Mouse (Mus musculus) midbrain, embryonic 16.5 days (tissue): Measurements from ENCODE around the gene Ninj2. TPM values are rescaled to one million over a fixed set of nuclear protein-coding genes. Genes with fewer than 3 reads are reported as not detected.
A peak's percentile ranks its signal among the peaks of the same experiment; 100 is the strongest.

Experiments
- ATAC-seq: fragments of 200-750 bp; cut with Nextera tagmentation; 2 replicates; pipeline ENCODE4 v1.8.0; 2017; ENCODE audit warnings: moderate TSS enrichment
- H3K27ac ChIP-seq: fragments of 300-500 bp; sonication (generic); 2 replicates; pipeline ENCODE4 v1.5.1; 2014; ENCODE audit warnings: mild to moderate bottlenecking, low read length, mixed read lengths
- H3K27me3 ChIP-seq: fragments of 300-500 bp; sonication (generic); 2 replicates; pipeline ENCODE4 v1.6.1; 2014; ENCODE audit warnings: low read depth, low read length, mixed read lengths; ENCODE audit not compliant: control insufficient read depth, insufficient read depth
- H3K36me3 ChIP-seq: fragments of 300-500 bp; sonication (generic); 2 replicates; pipeline ENCODE4 v1.6.1; 2014; ENCODE audit warnings: mild to moderate bottlenecking, low read length, moderate library complexity, mixed read lengths; ENCODE audit not compliant: control insufficient read depth, insufficient read depth
- H3K4me1 ChIP-seq: fragments of 300-500 bp; sonication (generic); 2 replicates; pipeline ENCODE4 v1.6.1; 2014; ENCODE audit warnings: mild to moderate bottlenecking, low read length, mixed read lengths; ENCODE audit not compliant: control insufficient read depth, insufficient read depth
- H3K4me2 ChIP-seq: fragments of 300-500 bp; sonication (generic); 2 replicates; pipeline ENCODE4 v1.6.1; 2014; ENCODE audit warnings: mild to moderate bottlenecking, low read length, mixed read lengths
- H3K4me3 ChIP-seq: fragments of 300-500 bp; sonication (generic); 2 replicates; pipeline ENCODE4 v1.5.1; 2014; ENCODE audit warnings: low read depth, mild to moderate bottlenecking, low read length, moderate library complexity, mixed read lengths
- H3K9ac ChIP-seq: fragments of 300-500 bp; sonication (generic); 2 replicates; pipeline ENCODE4 v1.6.1; 2014; ENCODE audit warnings: low read depth, low read length, mixed read lengths
- H3K9me3 ChIP-seq: fragments of 300-500 bp; sonication (generic); replicated peaks from 2 replicates; pipeline ENCODE4 v1.6.1; 2014; ENCODE audit warnings: mild to moderate bottlenecking, low read length, mixed read lengths; ENCODE audit not compliant: control insufficient read depth, poor library complexity, severe bottlenecking
- WGBS: fragments of 180-500 bp; shearing (Covaris S2); extraction: QIAGEN DNeasy Blood & Tissue Kit; methylation state at CpG from one replicate; pipeline ENCODE4 v1.1.7; 2014; 5-methylcytosine and 5-hydroxymethylcytosine counted together
- polyA plus RNA-seq: library from polyadenylated mRNA; unstranded; fragments of >200 nt; fragmentation: Nextera tagmentation; extraction: Ambion mirVana; gene quantifications from 2 replicates; pipeline ENCODE4 v1.2.1, GENCODE M21; 2015

Gene Ninj2
- polyA plus RNA-seq, 1 experiment from 2014 or later, result not detected

- WGBS, result 50% methylated on average over 1 of the region's 1 CpGs
Observed at GRCm38 (mm10) chr6:120103104-120103503, 10.0 kb downstream of the Ninj2 start.

GRCm38 (mm10) chr6:120105055-120105454 is 11.9 kb downstream of the Ninj2 start:
- Histone ChIP-seq H3K36me3 (no peaks in the 10 kb centered on the region), H3K4me1 (no peaks in the 10 kb centered on the region; the same call in 1 of the 2 replicates), H3K9me3 (no peaks in the 10 kb centered on the region; the same call in 1 of the 2 replicates), H3K9ac (no peak overlapping the region), H3K4me2 (no peak overlapping the region), H3K27me3 (no peaks in the 10 kb centered on the region), H3K4me3 (no peak overlapping the region), H3K27ac (no peak overlapping the region)
- ATAC-seq, result no peak

More at GRCm38 (mm10) chr6:120103104-120103503, 10.0 kb downstream of the Ninj2 start:
- H3K9me3 ChIP-seq, result no peaks in the 10 kb centered on the region; the same call in 1 of the 2 replicates
- ATAC-seq, result no peak
- H3K27me3 ChIP-seq, result no peaks in the 10 kb centered on the region
- no peaks in the 10 kb centered on the region for H3K4me1 ChIP-seq
- no peak overlapping the region for H3K4me2 ChIP-seq
- no peak overlapping the region for H3K27ac ChIP-seq
- H3K4me3 ChIP-seq, result no peak overlapping the region
- no peaks in the 10 kb centered on the region for H3K36me3 ChIP-seq
- no peak overlapping the region for H3K9ac ChIP-seq

- no peaks in the 10 kb centered on the region for H3K36me3 ChIP-seq
- H3K9me3 ChIP-seq, result no peaks in the 10 kb centered on the region; the same call in 1 of the 2 replicates
- H3K4me3 ChIP-seq, result no peak overlapping the region
- 80% methylated on average over 5 of the region's 5 CpGs for WGBS
- ATAC-seq, result no peak
- H3K27me3 ChIP-seq, result no peaks in the 10 kb centered on the region
- no peak overlapping the region for H3K27ac ChIP-seq
- no peak overlapping the region for H3K4me2 ChIP-seq
- peaks cover 6% of the 10 kb centered on the region for H3K4me1 ChIP-seq
- H3K9ac ChIP-seq, result no peak overlapping the region
Observed at GRCm38 (mm10) chr6:120107586-120107985, 14.4 kb downstream of the Ninj2 start.

GRCm38 (mm10) chr6:120108061-120108460 is 14.9 kb downstream of the Ninj2 start:
- Histone ChIP-seq H3K4me2 (no peak overlapping the region), H3K4me1 (peaks cover 6% of the 10 kb centered on the region), H3K27ac (no peak overlapping the region), H3K27me3 (no peaks in the 10 kb centered on the region), H3K4me3 (no peak overlapping the region), H3K36me3 (no peaks in the 10 kb centered on the region), H3K9me3 (no peaks in the 10 kb centered on the region; the same call in 1 of the 2 replicates), H3K9ac (no peak overlapping the region)
- ATAC-seq, result no peak
- 81% methylated on average over 6 of the region's 6 CpGs for WGBS

GRCm38 (mm10) chr6:120109173-120109572 is 16.0 kb downstream of the Ninj2 start:
- Histone ChIP-seq H3K4me1 (peaks cover 6% of the 10 kb centered on the region), H3K4me2 (no peak overlapping the region), H3K27ac (no peak overlapping the region), H3K36me3 (no peaks in the 10 kb centered on the region), H3K4me3 (no peak overlapping the region), H3K27me3 (no peaks in the 10 kb centered on the region), H3K9ac (no peak overlapping the region), H3K9me3 (no peaks in the 10 kb centered on the region; the same call in 1 of the 2 replicates)
- no peak for ATAC-seq
- WGBS, result 30% methylated on average over 7 of the region's 7 CpGs

- 77% methylated on average over 5 of the region's 5 CpGs for WGBS
- H3K27me3 ChIP-seq, result no peaks in the 10 kb centered on the region
Observed at GRCm38 (mm10) chr6:120109932-120110331, 16.8 kb downstream of the Ninj2 start.

GRCm38 (mm10) chr6:120110738-120111409 is 17.7 kb downstream of the Ninj2 start:
- Histone ChIP-seq H3K27me3 (no peaks in the 10 kb centered on the region), H3K4me2 (no peak overlapping the region), H3K36me3 (no peaks in the 10 kb centered on the region), H3K9me3 (no peaks in the 10 kb centered on the region; the same call in 1 of the 2 replicates), H3K4me3 (no peak overlapping the region), H3K4me1 (peaks cover 6% of the 10 kb centered on the region), H3K9ac (no peak overlapping the region), H3K27ac (no peak overlapping the region)
- WGBS, result 66% methylated on average over 7 of the region's 7 CpGs
- ATAC-seq, result no peak

More at GRCm38 (mm10) chr6:120109932-120110331, 16.8 kb downstream of the Ninj2 start:
- no peaks in the 10 kb centered on the region for H3K36me3 ChIP-seq
- no peaks in the 10 kb centered on the region; the same call in 1 of the 2 replicates for H3K9me3 ChIP-seq
- no peak for ATAC-seq
- H3K9ac ChIP-seq, result no peak overlapping the region
- no peak overlapping the region for H3K27ac ChIP-seq
- peaks cover 6% of the 10 kb centered on the region for H3K4me1 ChIP-seq
- H3K4me2 ChIP-seq, result no peak overlapping the region
- no peak overlapping the region for H3K4me3 ChIP-seq

- H3K4me2 ChIP-seq, result no peak overlapping the region
- H3K9me3 ChIP-seq, result no peaks in the 10 kb centered on the region; the same call in 1 of the 2 replicates
- H3K4me3 ChIP-seq, result no peak overlapping the region
- H3K36me3 ChIP-seq, result no peaks in the 10 kb centered on the region
- H3K27ac ChIP-seq, result no peak overlapping the region
- 90% methylated on average over 3 of the region's 3 CpGs for WGBS
- no peaks in the 10 kb centered on the region for H3K27me3 ChIP-seq
- ATAC-seq, result no peak
- peaks cover 6% of the 10 kb centered on the region for H3K4me1 ChIP-seq
- no peak overlapping the region for H3K9ac ChIP-seq
Observed at GRCm38 (mm10) chr6:120111410-120111783, 18.2 kb downstream of the Ninj2 start.

GRCm38 (mm10) chr6:120111984-120112803 is 19.0 kb downstream of the Ninj2 start:
- no peaks in the 10 kb centered on the region for H3K9me3 ChIP-seq
- no peaks in the 10 kb centered on the region for H3K27me3 ChIP-seq
- WGBS, result 4% methylated on average over 22 of the region's 22 CpGs
- ATAC-seq, result peak; percentile 80
- peak overlapping the region; percentile 54 for H3K4me2 ChIP-seq
- peak overlapping the region; percentile 8; the same call in 1 of the 2 replicates for H3K4me3 ChIP-seq
- H3K4me1 ChIP-seq, result peaks cover 6% of the 10 kb centered on the region
- H3K36me3 ChIP-seq, result no peaks in the 10 kb centered on the region
- no peak overlapping the region for H3K27ac ChIP-seq
- H3K9ac ChIP-seq, result peak overlapping the region; percentile 21; the same call in 1 of the 2 replicates
